Mouse (Mus musculus) lung, postnatal 10 days (tissue): ENCODE data around the gene Lrsam1.

ENCODE experiments used
- DNase-seq: peaks from one replicate; pipeline ENCODE4 v3.0.0; 2021

Gene Lrsam1

DNA sequence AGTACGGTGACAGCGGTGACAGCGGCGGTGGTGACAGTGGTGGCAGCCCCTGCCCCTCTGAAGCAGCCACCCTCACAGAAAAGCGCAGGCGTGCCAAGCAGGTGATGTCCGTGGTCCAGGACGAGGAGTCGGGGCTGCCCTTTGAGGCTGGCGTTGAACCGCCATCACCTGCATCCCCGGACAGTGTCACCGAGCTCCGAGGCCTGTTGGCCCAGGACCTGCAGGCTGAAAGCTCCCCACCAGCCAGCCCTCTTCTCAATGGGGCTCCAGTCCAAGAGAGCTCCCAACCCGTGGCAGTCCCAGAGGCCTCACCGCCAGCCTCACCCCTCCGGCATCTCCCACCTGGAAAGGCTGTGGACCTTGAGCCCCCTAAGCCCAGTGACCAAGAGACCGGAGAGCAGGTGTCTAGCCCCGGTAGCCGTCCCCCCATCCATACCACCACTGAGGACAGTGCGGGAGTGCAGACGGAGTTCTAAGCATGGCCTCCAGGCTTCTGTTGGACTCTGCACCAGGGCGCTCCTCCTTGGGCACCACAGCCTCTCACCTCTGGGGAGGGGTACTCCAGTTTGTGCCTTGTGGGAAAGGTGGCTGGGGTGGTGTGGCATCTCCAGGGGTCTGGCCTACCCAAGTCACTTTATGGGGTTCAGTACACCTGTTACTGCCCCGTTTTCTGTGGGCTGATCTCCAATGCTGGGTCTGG lies 37.7 kb downstream of the Lrsam1 start:
- no peak for DNase-seq

DNA sequence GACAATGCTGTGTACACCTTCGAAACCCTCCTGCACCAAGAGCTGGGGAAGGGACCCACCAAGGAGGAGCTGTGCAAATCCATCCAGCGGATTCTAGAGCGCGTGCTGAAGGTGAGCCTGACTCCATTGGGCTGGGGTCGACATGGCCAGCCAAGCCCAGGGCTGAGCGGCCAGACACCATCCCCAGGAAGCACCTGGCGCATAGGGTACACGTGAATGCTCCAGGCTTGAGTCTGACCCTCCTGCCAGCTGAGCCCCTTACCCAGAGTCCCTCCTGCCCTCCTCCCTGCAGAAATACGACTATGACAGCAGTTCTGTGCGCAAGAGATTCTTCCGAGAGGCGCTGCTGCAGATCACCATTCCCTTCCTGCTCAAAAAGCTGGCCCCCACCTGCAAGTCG lies 38.9 kb downstream of the Lrsam1 start:
- no peak for DNase-seq

DNA sequence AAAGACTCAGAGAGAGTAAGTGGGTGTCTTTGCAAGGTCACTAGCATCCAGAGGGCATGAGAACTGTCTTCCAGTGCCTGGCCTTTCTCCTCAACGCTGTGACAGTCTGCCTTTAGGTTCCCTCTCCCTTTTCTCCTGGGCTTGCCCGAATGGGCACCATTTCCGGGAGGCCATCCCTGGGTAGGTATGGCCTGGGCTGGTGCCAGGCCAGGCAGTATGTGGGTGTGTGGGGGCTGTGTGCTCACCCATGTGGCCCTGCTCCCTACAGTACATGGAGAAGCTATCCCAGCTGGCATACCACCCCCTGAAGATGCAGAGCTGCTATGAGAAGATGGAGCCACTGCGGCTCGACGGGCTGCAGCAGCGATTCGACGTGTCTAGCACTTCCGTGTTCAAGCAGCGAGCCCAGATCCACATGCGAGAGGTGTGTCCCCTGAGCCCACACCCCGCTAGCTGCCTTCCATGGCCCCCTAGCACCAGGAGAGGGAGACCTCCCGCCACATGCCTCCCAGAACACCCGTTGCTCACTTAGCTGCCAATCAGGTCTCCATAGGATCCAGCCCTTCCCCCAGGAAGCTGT lies 39.5 kb downstream of the Lrsam1 start:
- DNase-seq: no peak

DNA sequence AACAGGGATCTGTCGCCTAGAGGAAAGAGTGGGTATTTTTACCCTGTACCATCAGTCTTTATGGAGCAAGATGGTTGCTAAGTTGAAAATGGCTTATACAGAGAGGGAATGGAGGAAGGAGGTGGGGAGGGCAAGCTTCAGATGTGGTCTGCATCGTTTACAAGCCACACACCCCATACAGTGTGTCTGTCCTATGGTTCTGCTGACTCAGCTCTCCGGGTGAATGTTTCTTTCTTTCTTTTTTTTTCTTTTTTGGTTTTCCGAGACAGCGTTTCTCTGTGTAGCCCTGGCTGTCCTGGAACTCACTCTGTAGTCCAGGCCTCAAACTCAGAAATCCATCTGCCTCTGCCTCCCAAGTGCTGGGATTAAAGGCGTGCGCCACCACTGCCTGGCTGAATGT lies 40.2 kb downstream of the Lrsam1 start:
- no peak for DNase-seq

DNA sequence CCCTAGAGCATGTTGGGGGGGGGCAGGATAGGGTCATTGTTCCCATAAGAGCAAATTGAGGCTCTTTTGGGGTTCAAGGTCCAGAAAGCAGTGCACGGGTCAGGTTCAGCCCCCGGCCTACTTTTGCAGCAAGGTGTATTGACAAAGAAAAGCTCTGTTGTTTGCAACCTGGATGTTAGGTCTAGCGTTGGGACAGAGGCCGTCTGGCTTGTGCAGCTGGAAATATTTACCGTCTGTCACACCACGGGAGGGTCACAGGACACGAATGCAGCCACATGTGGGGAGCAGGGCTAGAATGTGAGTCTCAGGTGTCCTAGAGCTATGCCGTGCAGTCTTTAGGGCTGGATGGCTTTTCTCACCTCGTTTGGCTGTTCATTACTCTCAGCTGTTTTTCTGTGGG lies 43.0 kb downstream of the Lrsam1 start:
- DNase-seq: no peak

DNA sequence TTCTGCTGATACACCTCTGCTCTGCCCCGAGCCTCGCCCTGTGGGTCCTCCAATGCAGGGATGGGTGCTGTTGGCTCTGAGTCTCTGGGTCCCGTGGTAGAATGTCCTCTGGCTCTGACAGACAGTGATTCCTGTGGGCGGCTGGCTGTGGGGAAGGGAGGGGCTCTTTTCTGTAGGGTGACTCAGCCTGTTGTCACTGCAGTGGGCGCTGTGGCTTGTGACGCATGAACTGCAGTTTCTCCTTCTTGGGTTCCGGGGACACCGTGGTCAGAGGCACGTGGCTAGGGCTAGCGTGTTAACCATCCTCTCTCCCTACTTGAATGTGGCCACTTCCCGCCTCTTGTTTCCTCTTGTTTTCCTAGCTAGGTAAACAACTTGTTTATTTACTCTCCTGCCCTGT lies 43.9 kb downstream of the Lrsam1 start:
- DNase-seq: peak; percentile 49

DNA sequence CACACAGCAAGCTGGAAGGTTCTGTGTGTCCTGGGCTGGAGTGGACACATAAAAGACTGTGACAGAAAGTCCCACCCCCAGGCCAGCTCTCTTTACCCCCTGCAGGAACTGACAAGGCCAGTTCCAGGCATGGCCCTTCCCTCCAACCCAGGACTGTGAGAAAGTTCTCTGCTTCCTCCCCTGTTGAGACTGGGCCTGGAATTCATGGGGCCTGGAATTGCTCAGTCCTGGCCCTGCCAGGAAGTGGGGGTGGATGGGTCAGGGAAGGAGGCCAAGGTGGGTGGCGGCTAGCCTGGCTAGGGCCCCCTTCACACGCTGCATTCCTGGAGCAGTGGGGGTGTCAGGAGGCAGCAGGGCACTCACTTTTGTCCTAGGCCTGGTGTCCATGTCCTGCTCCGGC lies 46.5 kb downstream of the Lrsam1 start:
- peak; percentile 90 for DNase-seq

DNA sequence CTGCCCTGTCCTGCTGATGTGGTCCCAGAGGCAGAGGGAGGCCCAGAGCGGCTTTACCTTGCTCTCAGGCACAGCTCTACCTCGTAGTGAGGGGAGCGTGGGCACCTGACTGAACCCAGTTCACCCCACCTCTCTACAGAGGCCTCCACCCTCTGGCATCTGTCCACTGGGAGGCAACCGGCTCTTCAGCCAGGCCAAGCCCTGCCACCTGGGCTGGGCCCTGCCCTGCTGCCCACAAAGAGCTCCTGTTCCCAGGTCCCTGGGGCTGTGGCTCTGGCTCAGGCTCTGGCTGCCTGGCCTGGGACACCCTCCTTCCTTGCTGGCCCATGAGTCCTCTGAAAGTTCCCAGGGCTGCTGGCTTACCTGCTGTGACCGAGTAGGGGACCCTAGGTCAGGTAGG lies 47.1 kb downstream of the Lrsam1 start:
- DNase-seq: peak; percentile 81

DNA sequence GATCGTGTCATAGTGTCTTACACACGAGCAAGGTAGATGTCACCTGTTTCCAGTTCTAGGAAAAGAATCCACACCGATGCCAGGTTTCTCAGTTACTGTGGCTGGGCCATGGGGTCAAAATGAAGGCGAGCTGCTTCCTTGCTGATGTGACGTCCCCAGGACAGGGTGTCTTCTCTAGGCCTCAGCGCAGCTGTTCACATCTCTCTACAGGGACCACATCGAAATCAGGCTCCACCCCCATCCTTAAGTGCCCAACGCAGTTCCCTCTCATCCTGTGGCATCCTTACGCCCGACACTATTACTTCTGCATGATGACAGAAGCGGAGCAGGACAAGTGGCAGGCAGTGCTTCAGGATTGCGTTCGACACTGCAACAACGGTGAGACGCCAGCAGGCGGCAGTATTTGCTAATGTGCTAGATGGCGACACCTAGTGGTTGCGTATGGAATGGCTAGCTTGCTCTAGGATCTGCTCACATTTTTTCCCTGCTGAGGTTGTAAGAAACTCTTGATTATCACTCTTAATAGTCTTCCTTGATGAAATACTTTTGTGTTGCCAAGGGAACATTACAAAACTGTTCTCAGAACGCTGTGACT lies 49.1 kb downstream of the Lrsam1 start:
- peak; percentile 90 for DNase-seq

DNA sequence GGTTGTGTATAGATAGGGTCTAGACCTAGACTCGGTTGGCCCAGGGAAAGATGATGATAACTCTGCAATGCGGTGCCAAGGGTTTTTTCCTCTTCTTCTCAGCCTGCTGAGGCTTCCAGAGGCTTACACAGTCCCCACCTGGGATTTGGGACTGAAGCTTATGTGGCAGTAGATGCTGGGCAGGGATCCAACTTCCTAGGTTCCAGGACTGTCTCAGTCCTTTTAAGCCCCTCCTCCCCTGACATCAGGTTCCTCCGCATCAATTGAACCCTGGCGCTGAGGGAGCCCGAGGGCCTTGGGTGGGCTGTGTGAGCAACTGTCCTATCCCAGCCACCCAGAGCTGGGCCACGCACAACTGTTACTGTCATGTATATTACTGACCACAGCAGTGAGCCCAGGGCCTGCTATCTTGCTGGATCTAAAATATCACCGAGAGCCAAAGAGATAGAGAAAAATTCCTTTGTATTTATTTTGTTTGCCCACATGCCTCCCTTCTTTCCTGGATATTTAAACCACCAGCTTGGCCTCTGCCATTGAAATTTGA lies 49.7 kb downstream of the Lrsam1 start:
- no peak for DNase-seq

DNA sequence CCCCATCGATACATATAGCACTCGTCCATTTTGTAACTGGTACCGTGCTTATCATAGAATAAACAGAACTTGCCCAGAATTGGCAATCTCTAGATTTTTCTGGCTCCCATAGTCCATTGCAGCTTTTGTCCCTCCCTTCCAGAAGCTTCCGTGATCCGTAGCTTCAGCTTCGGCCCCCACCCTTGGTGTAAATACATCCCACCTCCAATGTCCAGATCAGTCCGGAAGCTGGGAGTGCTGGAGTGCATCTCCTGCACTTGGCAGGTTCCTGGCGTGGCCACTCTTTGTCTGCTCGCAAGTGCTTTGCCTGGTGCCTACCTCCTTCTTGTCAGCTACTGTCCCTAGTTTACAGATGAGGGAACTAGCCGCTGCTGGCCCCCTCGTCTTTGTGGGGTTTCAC lies 52.6 kb downstream of the Lrsam1 start:
- DNase-seq: peak; percentile 75

DNA sequence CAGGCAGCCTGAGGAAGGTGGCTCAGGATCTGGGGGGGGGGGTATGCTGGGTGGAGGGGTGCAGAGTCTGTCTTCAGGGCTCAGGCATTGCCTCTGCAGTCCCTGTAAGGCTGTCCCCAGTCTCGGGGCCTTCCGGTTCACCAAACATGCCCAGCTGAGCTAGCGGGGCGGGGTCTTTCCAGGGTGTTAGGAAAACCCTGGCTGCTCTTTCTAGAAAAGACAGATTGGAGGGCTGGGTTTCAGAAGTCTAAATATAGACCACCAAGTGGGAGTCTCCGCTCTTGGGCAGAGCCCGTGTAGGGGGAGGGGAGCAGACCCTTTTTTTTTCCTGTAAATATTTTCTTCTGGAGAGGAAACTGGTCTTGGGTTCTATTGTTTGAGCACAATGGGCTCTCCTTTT lies 53.1 kb downstream of the Lrsam1 start:
- peak; percentile 94 for DNase-seq

DNA sequence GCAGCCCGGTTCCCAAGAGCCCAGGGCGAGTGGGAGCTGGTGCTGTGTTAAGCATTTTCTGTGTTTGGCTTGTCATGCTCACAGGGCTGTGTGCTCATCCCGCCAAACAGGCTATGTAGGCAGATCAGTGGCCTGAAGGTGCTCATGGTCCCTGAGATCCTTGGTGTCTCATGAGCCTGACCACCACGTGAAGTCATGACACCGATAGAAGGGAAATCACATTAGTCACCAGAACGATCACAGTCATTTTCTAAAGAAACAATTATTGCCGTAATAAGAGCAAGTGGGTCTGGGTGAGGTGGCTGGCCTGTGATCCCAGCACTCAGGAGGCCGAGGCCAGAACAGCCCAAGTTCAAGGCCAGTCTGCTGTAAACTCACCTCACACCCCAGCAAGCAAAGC lies 54.0 kb downstream of the Lrsam1 start:
- DNase-seq: no peak

DNA sequence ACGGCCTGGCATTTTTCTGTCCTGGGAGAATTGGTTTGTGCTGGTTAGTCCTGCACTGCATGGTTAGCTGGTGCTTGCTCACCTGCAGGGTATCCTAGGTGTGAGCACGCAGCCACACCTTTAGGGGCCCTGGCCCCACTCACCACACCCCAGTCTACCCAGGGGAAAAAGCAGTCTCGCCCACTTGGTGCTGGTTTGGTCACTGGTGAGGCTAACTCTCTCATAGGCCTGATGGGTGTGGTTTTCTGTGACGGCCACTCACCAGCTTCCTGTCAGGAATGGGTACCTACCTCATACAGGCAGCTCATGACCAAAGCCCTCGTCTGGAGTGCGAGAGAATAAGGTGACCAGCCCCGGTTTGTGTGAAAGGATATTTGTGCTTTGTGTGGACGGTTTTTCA lies 56.1 kb downstream of the Lrsam1 start:
- DNase-seq: no peak

DNA sequence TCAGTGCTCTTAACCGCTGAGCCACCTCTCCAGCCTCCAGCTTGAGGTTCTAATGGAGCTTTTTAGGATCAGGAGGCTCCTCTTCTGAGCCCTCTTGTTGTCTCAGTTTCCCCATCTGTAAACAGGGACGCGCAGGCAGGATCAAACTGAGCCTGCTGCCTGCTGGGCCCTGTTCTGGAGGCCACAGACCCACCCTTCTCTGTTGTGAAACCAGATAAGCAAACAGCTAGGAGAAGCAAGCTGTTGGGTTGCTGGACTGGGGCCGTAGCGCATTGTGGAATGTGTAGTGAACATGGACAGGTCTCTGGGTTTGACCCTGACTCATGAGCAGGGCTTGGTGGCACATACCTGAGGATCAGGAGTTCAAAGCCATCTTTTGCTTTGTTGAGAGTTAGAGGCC lies 56.8 kb downstream of the Lrsam1 start:
- no peak for DNase-seq

DNA sequence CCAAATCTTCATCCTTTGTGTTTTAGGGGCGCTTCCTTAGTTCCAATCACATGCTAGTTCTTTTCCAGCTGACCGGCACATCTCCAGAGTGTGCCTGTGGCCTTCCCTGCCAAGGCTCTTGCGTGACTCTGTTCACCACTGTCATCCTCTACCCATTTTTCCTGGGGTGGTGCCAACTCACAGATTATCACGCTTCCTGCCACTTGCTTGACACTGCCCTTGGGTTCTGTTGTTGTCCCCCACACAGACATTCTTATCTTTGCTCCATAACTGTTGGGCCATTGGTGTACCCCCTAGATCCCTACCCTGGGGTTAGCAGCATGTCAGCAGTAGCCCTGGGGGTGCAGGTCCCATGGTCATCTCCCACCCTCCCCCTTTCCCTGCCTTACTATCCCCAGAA lies 57.9 kb downstream of the Lrsam1 start:
- peak; percentile 51 for DNase-seq

DNA sequence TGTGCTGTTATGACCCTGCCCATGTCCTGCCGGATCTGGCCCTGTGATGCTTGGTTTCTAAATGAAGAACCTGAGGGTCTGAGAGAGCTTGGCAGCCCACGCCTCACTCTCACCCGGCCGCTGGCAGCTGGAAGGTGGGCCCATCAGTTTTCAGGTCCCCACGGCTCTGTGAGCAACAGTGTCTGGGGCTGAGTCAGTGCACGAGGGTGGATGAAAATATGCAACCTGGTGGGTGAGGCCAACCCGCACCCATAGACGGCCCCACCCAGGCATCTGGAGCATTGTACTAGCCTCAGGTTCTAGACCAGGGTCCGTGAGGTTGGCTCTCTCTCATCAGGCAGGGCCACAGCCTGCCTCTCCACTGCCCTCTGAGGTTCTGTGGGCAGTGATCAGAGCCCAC lies 59.3 kb downstream of the Lrsam1 start:
- no peak for DNase-seq

DNA sequence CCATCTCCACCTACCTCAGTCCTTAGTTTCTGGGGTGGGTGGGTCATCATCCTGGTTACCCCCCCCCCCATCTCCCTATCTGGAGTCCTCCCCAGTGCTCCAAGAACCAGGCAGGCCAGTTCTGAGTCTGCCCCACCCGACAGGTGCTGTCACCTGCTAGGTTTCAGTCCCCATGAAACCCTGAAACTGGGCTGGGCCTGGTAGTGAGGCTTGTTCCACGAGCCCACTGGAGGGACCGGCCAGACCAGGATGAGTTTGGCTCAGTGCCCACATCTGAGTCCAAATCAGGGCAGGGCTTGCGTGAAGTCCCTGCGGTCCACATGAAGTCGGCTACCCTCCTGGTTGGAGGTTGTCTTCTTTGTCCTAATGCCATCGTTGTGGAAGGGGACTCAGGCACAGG lies 62.4 kb downstream of the Lrsam1 start:
- DNase-seq: peak; percentile 73

DNA sequence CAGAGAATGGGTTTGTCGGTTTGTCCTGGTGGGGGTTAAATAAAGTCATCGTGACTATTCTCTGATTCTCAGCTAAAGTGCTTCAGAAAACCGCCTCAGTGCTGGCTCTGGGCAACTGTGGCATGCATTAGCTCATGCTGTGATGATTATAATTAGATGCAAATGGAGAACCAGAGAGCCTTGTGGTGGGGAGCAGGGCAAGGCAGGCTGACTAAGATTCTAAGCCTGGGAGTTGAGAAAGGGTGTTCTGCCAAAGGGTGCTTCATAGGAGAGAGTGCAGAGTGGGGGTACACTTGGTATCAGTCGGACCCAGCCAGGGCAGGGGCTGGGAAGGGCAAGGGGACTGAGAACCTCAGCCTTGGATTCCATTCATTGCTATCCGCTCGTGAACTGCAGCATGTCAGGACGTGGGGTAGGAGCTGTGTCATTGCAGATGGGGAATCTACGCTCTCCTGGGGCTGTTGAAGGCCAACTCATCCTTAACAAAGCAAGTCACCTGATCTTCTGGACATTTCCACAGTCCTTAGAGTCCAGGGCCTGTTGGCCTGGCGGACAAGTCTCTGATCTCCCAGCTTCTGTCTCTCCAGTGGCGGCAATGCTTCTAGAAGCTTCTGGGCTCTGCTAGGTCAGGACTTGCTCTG lies 64.8 kb downstream of the Lrsam1 start:
- DNase-seq: no peak

DNA sequence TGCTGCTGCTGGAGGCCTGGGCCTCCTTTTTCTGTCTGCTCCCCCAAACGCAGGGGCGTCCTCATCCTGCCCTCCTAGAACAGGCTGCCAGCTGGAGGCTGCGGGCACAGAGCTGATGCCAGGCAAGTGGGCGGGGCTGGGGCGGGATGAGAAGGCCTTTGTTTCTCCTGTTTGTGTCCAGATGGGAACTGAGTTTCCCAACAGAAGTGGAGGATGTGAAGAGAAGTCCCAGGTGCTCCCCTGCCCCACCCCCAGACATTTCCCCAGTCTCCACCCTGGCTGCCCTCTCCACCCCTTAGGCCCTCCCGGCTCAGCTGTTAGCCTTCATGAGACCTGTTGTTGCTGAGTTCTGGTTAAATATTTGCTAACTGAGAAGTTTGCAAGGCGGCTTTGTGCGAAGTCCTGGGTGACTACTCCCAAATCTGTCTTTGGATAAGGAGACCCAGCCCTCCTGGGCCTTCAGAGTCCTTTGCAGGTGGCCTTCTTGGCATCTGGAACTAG lies 65.8 kb downstream of the Lrsam1 start:
- DNase-seq: peak; percentile 58

DNA sequence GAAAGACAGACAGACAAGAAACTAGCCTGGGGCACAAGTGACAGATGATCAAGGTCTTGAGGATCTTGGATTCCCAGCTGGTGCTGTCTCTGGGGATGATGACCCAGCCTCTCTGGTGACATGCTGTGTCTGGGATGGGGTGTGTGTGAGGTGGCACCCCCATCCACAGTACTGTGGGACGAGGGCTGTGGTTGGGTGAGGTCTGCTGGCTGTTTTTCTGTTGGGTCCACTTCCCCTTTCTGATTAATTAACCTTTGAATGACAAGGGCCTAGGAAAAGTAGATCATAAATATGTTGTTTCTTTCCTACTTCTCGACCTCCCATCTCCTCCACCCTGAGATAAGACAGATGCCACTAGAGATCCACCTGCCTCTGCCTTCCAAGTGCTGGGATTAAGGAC lies 67.3 kb downstream of the Lrsam1 start:
- DNase-seq: no peak

DNA sequence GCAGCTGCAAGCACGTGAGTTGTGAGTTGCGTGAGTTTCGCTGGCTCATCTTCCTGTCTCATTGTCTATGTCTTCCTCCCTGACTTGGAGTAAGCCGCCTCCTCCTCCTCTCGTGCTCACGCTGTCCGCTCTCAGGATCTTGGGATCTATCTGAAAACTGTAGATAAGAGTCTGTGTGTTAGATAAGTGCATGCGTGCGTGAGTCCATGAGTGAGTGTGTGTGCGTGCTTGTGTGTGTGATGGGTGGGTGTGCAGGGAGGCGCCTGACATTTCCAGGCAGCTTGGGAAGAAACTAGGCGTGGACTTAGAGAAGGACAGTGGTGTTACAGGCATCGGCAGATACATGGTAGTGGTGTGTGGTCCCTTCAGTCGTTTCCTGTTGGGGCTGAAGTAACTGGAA lies 68.9 kb downstream of the Lrsam1 start:
- no peak for DNase-seq

DNA sequence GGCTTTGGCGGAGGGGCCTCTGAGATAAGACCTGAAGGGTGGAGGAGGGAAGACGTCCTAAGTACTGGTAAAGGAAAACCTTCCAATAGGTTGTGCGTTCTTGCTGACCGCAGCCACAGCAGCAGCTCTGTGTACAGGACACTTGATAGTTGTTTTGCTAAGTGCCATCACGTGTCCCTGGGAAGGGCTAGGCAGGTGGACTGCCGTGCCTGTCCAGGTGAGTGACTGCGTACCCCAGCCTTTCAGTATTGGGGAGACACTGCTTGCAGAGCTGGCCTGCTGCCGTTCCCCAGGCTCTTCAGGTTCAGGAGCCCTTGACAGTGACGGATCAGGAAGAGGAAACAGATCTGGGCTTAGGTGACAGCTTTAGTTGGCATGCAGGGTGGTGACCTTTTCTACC lies 70.1 kb downstream of the Lrsam1 start:
- no peak for DNase-seq

DNA sequence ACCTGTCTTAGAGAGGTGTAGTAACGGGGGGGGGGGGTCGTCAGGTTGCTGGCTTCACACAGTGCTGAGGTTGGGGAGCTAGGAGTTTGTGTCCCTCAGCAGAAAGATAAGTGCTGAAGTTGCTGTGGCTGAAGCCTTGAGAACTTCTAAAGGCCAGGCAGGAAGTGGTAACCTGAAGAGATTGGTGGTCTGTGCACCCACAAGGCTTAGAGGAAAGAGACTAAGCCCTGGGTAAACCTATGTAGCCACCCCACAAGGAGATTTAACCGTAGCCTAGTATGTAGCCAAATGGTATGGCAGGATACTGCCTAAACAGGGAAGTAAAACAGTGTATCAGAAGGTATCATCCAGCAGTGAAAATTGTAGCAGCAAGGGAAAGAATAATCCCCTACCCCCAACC lies 71.1 kb downstream of the Lrsam1 start:
- no peak for DNase-seq
